Mouse (Mus musculus) granulocyte monocyte progenitor cell, adult 5-6 weeks (primary cell): ENCODE measurements around the gene Riok1. TPM values are rescaled to one million over a fixed set of nuclear protein-coding genes. Genes with fewer than 3 reads are reported as not detected.
A peak's percentile ranks its signal among the peaks of the same experiment; 100 is the strongest.

Experiments used
- ATAC-seq: replicated peaks from 2 replicates; pipeline ENCODE4 v1.8.0; 2016; ENCODE audit warnings: mild to moderate bottlenecking, moderate TSS enrichment, inconsistent platforms; ENCODE audit not compliant: poor library complexity, severe bottlenecking
- total RNA-seq, 2 experiments: library from RNA; stranded (forward) in 1 of 2; stranded (reverse) in 1 of 2; fragments of 200-712, 200-1000 nt in 1 of 2; fragments of >200 nt in 1 of 2; fragmentation: Nextera tagmentation in 1 of 2; gene quantifications; 2 replicates each; pipeline ENCODE4 v1.2.3; 2014 to 2017

The Riok1 gene
- total RNA-seq, 2 experiments from 2014 or later = 43.2 to 88.8 TPM

DNA sequence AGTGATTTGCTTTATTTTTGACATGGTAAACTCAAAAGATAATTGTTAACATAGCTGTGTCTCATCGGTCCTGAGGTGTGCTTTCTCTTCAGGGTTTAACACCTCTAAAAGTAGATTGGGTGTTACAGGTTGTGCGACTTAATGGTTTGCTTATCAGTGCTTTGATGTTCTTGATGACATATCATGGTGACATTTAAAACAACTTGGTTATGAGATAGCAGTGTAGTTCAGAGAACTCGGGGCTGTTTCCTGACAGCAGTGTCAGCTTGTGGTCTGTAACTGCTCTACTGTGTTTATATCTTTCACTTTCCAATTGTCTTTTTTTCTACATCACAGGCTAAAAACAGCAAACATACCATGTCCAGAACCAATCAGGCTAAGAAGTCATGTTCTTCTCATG, 13.1 kb downstream of the Riok1 start:
- no peak for ATAC-seq

DNA sequence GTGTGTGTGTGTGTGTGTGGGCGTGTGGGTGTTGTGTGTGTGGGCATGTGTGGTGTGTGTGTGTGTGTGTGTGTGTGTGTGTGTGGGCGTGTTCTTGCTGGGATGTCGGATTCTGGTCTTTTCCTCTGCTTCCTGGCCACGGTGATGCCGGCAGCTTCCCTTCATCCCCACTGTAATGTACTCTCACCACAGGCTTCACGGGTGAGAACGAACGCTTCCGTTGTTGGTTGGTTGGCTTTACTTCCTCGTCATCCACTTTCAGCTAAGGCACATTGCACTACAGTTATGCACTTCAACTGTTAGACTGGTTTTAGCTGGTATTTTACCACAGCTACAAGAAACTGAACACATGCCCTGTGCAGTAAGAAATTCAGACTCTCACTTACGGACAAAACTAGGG, 25.9 kb downstream of the Riok1 start:
- ATAC-seq = peak; percentile 52

GRCm38 (mm10) chr13:38064854-38065663, 28.3 kb downstream of the Riok1 start:
- peak; percentile 78 for ATAC-seq

DNA sequence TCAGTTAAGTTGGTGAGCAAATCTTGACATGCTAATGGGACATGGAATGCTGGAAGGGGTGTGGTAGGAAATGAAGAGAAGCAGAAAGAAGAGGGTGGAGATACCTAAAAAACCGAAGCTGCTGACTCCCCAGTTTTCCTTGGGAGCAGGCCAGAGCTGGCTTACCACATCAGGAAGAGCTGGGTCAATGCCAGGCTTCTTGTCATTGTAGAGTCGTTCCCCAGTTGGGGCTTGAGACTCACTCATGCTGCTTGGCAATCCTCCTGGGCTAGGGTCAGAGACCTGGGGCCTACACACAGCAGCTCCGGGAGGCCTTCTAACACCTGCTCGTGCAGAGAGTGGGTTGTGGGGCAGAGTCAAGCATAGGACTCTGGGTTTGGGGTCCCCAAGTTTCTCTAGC, 34.1 kb downstream of the Riok1 start:
- ATAC-seq = no peak

DNA sequence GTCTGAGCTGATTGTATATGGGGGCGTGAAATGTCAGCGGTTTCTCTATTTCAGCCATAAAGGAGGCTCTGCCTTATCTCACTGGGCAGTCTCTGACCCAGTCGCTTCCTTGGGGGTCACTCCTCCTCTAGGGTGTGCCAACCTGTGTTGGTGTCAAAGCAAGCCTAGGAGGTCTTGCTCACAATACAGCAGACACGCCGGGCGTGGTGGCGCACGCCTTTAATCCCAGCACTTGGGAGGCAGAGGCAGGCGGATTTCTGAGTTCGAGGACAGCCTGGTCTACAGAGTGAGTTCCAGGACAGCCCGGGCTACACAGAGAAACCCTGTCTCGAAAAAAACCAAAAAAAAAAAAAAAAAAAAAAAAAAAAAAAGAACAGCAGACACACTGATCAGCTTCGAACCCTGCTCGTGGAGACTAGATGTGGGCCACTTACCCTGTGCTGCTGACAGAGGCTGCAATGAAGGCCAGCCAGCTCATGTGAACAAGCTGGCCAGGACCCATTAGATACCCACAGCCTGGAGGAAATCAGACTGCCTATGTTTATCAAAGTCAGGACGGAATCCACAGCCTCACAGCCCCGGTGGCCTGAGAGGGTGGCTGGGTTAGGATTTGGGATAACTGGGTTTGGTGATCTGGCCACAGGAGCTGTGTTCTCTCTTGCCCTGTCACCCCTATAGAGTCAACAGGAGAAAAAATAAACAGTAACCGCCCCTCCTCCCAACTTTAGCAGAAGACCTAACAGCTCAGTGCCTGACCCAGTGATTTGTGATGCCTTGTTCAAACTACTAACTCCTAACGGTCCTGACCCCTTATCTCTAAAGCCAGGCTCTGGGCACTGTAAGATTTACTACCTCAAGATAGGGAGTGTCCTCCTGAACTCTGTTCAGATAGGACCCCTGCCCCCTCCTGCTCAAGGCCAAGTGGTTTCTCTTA, 36.8 kb downstream of the Riok1 start:
- no peak for ATAC-seq

DNA sequence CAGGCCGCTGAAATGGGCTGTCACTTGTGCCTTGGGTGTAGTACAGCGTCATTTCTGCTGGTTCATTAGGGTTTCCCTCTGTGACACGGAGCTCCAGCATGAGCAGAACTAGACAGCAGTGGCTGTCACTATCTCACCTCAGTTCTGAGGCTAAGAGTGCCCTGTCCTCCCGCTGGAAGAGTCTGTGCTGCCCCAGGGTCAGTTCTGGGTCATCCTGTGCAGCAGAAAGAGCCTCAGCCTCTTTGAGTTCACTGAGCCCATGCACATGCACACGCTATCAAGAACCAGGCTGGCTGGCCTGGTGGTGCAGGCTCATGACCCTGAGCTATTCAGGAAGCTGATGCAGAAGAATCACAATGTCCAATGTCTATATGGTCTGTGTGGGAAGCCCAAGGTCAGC, 37.6 kb downstream of the Riok1 start:
- no peak for ATAC-seq

DNA sequence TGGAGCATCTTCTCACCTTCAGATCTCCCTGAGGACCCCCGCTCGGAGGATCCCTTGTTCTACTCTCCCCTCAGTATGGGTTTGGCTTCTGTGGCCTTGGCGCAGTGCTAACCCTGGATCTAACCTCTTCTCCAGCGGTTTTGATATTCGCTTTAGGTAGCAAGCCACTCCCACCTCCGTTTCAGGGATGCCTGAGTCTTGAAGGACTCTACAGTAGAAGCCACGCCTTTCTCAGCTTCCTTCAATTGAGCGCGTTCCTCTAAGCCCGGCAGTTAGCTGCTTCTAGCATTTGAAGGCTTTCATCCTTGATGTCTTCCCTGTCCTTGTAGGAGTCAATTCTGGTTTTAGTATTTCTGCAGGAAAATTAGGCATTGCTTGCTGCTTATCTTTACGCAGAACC, 40.3 kb downstream of the Riok1 start:
- ATAC-seq = peak; percentile 49; the same call in 1 of the 2 replicates

- peak; percentile 88 for ATAC-seq
These were observed 42.0 kb downstream of the Riok1 start for GRCm38 (mm10) chr13:38078836-38079235.

DNA sequence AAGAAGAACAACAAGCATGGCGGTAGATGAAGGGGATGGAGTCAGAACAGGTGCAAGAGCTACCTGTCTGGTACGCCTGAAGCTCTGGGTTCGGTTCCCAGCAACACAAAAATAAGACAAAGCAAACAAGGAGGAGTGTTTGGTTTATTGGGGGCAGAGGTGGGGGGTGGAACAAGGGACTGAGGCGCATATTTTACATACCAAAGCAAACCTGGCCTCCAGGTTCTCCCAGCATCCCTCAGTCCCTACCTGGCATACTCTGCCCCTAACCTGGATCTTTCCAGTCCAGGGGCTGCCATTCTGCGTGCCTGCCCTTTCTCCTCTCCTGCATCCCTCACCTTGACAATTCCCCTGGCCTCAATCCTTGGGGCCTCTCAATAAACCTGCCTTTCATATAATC, 42.6 kb downstream of the Riok1 start:
- ATAC-seq = no peak

DNA sequence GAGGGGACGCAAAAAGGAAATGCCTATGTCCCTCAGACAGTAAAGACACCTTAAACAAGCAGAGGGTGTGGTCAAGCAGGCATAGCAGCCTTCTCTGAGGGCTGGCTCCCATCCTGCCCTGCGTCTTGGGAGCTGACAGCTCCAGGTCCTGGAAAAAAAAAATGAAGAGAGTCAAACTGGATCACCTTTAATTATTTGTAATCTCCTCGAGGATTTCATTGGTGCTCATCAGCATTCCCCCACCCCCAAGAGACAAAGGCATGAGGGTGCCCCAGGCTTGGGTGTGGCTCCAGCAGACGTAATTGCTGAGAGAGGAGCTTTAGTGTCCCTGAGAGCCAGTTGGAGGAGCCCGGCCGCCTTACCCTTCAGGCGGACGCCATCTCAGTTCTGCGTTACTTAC, 43.2 kb downstream of the Riok1 start:
- no peak for ATAC-seq

DNA sequence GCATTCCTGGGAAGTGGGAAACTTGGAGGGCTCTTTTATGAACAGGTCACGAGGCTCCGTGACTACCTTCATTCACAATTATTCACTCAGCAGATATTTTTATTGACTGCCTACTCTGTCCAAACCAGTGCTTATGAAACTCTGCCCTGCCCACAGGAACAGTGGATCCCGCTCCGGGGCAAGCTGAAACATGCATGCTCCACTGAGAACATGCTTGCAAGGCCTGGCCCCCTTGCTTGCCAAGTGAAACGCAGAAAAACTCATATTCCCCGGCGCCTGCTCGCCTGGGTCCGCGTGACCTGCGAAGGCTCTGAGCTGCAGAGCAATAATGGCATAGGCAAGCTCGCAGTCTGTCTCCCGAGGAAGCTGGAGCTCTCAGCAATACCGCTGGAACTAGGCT, 43.9 kb downstream of the Riok1 start:
- no peak for ATAC-seq

DNA sequence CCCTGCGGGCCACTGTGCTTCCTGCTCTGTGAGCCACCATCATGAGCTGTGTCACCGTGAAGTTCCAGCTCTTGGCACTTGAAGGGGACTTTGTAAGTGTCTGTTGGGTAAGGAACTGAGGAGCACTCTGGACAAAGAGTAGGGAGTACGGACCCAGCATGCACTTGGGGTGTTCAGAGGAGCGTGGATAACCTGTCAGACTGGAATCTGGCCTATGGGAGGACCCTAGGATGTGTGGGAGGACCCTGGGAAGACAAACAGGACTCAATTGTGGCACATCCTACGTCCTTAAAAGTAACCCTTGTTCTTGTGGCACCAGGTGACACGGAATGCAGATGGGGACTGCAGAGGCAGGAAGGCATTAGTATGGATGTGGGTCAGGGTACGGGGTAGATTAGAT, 44.4 kb downstream of the Riok1 start:
- ATAC-seq = no peak

- no peak for ATAC-seq
These were observed 49.9 kb downstream of the Riok1 start for GRCm38 (mm10) chr13:38086711-38087110.

DNA sequence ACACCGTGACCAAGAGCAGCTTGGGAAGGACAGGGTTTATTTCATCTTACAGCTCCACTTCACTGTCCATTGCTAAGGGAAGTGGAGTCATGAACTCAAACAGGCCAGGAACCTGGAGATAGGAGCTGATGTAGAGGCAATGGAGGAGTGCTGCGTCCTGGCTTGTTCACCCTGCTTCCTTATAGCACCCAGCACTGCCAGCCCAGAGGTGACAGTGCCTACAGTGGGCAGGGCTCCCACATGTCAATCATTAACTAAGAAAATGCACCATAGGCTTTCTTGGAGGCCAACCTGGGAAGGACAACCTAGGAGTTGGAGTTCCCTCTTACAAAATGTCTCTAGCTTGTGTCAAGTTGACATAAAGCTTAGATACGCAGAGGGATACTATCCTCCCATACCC, 51.2 kb downstream of the Riok1 start:
- no peak for ATAC-seq

DNA sequence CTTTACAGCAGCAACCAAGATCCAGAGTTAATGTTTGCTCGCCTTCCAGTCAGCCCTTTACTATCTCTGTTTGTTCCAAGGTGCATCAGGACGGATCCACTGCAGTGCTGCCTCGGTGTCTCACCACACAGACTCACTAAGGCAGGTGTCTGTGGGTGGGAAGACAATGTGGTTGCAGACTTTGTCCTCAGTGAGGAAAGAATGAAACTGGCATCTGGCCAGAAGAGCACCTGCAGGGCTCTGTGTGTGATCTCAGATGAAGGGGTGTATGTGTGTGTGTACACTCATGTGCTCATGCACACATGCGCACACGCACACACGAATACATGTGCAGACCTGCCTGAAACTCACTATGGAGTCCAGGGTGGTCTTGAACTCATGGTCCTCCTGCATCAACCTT, 52.7 kb downstream of the Riok1 start:
- ATAC-seq = no peak

DNA sequence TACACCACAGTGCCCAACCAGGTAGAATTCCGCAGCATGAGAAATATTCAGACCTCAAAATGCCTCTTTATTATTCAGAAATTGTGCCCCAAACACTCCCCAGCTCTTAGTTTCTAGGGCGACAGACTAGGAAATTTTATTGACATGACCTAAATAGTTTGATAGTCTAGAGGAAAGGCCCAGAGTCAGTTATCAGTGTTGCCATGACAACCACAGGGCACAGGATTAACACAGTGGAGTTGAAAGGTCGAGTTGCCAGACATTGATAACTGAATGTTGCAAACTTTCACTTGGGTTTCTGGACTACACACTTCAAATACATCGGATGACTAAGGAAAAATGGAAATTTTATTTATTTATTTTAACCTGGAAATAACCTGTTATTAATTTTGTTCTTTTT, 53.1 kb downstream of the Riok1 start:
- no peak for ATAC-seq

DNA sequence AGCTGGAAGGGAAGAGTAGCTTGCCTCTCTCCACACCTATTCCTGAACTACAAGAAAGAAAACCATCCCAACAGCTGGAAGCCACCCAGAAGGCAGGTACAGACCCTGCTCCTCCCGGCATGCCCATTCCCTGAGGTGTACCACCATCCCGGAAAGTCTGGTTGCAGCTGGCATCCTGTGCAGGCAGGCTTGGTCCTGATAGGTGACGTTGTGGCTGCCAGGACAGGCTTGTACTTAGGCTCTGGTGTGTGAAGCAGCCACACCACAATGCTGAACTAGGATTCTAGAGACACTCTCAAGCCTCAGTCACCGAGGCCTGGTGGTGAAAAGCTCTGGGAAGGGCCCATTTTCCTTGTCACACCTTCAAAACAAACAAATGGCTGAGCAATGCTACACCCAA, 59.4 kb downstream of the Riok1 start:
- ATAC-seq = no peak

DNA sequence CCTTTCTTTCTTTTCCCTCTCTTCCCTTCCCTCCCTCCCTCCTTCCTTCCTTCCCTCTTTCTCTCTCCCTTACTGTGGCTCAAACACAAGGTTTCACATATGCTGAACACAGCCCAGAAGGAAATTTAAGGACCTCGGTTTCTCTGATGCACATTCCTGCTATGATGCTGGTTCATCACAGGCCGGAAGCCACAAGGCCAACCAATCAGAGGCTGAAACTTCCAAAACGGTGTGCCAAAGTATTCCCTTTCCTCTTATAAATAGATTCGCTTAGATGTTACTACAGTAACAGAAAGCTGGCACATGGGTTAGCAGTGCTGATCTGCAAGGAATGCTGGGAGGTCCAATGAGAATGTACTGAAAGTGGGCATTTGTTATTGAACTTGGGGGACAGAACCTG, 66.6 kb downstream of the Riok1 start:
- ATAC-seq = no peak

- peak; percentile 27; the same call in 1 of the 2 replicates for ATAC-seq
These were observed 67.7 kb downstream of the Riok1 start for GRCm38 (mm10) chr13:38104501-38104900.

- no peak for ATAC-seq
These were observed 72.3 kb downstream of the Riok1 start for GRCm38 (mm10) chr13:38109081-38109480.
